Mouse (Mus musculus): ENCODE results near the gene Gm9821. TPM values are rescaled to one million over a fixed set of nuclear protein-coding genes. Genes with fewer than 3 reads are reported as not detected.
A peak's percentile ranks its signal among the peaks of the same experiment; 100 is the strongest.

Gm9821 gene
- total and polyA plus RNA-seq, 2 experiments from 2014 or later, result 0.11 to 0.14 TPM

DNA sequence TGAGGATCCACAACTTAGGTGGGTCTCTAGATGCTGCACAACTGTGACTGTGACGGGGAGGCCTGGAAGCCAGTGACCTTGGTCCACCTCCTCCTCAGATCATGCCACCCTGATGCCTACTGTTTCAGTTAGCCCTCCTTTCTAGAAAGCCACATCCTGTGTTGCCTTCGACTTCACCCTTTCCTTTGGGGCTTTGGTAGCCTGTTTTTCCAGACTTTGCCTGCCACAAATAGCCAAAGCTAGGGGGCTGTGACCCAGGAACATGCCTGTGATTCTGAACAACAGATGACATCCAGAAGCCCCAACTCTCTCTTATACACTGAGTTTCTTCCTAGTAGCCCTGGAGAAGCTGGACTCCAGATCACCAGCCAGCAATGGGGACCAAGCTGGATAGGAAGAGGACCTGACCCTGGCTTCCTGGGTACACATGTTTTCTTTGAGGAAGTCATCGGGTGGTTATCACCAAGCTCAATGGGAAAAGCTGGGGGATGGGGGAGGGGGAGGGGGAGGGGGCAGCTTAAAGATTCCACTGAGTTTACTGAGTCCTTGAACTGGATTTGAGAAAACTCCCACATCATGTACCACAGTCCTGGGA, 19.2 kb downstream of the Gm9821 start:
- no peak for TF ChIP-seq CTCF (IDR thresholded peaks at IDR 0.05)
- Histone ChIP-seq H3K9ac (replicated peaks; ENCODE audit: low read length, poor library complexity, severe bottlenecking) (no peak overlapping the region), H3K4me3 (ENCODE audit: low read depth, low read length) (no peak overlapping the region), H3K4me1 (ENCODE audit: insufficient read depth, low read length) (peaks cover 9% of the 10 kb centered on the region; the same call in 1 of the 2 replicates), H3K27ac (ENCODE audit: low read depth, low read length) (no peak overlapping the region), H3K4me2 (ENCODE audit: low read depth, low read length, poor library complexity, severe bottlenecking) (no peak overlapping the region), H3K27me3 (ENCODE audit: insufficient read depth, low read length) (no peaks in the 10 kb centered on the region), H3K9me3 (ENCODE audit: low read length) (no peaks in the 10 kb centered on the region), H3K36me3 (ENCODE audit: insufficient read depth, low read length) (no peaks in the 10 kb centered on the region)
- no peak for DNase-seq (ENCODE audit: low spot score)
- no peak for ATAC-seq (ENCODE audit: low FRiP score)
- WGBS, result 83% methylated on average over 3 of the region's 3 CpGs

DNA sequence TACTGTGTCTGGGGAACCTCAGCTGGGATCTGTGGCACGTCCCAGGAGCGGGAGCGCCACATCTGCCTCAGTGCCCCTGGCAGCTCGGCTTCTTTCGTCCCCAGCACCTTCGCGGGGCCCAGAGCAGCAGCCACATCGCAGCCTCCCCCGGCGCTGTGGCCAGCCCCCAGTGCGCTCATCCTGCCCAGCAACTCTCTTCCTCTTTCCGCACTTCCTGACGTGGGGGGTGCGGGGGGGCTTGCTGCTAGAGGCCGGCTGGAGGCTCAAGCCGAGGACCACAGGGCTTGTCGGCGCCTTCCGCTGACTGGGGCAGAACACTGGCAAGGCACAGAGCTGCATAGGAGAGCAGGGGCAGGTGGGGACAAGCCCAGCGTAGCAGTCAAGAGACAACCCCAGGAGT, 19.9 kb downstream of the Gm9821 start:
- peak overlapping the region; percentile 2; the same call in 1 of the 2 replicates for H3K4me3 ChIP-seq (ENCODE audit: low read depth, low read length)
- WGBS, result 26% methylated on average over 20 of the region's 20 CpGs
- no peak overlapping the region; the same call in 1 of the 2 replicates for H3K9ac ChIP-seq (replicated peaks; ENCODE audit: low read length, poor library complexity, severe bottlenecking)
- no peaks in the 10 kb centered on the region for H3K36me3 ChIP-seq (ENCODE audit: insufficient read depth, low read length)
- no peaks in the 10 kb centered on the region for H3K9me3 ChIP-seq (ENCODE audit: low read length)
- H3K27me3 ChIP-seq (ENCODE audit: insufficient read depth, low read length), result no peaks in the 10 kb centered on the region
- H3K27ac ChIP-seq (ENCODE audit: low read depth, low read length), result no peak overlapping the region
- TF ChIP-seq CTCF (IDR thresholded peaks at IDR 0.05), result no peak
- H3K4me2 ChIP-seq (ENCODE audit: low read depth, low read length, poor library complexity, severe bottlenecking), result 0 out of 2 replicates have a peak overlapping the region, but pooled peaks have one; percentile 18
- DNase-seq (ENCODE audit: low spot score) (no peak), ATAC-seq (ENCODE audit: low FRiP score) (no peak)
- H3K4me1 ChIP-seq (ENCODE audit: insufficient read depth, low read length), result peaks cover 9% of the 10 kb centered on the region; the same call in 1 of the 2 replicates

DNA sequence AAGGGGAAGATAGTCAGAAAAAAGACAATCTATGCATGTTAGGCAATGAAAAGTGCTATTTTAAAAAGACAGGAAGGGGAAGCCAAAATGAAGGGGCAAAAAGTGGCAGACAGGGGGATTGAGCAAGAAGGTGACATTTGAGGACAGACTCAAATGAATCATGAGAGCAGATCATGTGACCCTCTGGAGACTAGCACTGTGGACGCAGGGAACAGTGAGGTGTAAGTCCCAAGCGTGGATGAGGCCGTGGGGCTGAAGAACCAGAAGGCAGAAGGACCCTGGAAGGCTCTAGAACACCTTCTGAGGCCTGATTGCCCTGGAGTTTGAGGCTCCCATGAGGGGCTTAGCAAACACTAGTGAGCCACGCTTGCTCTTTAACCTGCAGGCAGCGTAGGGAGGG, 20.9 kb downstream of the Gm9821 start:
- H3K27me3 ChIP-seq (ENCODE audit: insufficient read depth, low read length), result no peaks in the 10 kb centered on the region
- no peak overlapping the region for H3K4me2 ChIP-seq (ENCODE audit: low read depth, low read length, poor library complexity, severe bottlenecking)
- H3K4me1 ChIP-seq (ENCODE audit: insufficient read depth, low read length), result peaks cover 13% of the 10 kb centered on the region; the same call in 1 of the 2 replicates
- DNase-seq (ENCODE audit: low spot score), result no peak
- WGBS, result 90% methylated on average over 5 of the region's 5 CpGs
- no peaks in the 10 kb centered on the region for H3K9me3 ChIP-seq (ENCODE audit: low read length)
- no peak overlapping the region for H3K4me3 ChIP-seq (ENCODE audit: low read depth, low read length)
- ATAC-seq (ENCODE audit: low FRiP score), result no peak
- no peak overlapping the region for H3K9ac ChIP-seq (replicated peaks; ENCODE audit: low read length, poor library complexity, severe bottlenecking)
- no peaks in the 10 kb centered on the region for H3K36me3 ChIP-seq (ENCODE audit: insufficient read depth, low read length)
- no peak overlapping the region for H3K27ac ChIP-seq (ENCODE audit: low read depth, low read length)
- no peak for TF ChIP-seq CTCF (IDR thresholded peaks at IDR 0.05)

DNA sequence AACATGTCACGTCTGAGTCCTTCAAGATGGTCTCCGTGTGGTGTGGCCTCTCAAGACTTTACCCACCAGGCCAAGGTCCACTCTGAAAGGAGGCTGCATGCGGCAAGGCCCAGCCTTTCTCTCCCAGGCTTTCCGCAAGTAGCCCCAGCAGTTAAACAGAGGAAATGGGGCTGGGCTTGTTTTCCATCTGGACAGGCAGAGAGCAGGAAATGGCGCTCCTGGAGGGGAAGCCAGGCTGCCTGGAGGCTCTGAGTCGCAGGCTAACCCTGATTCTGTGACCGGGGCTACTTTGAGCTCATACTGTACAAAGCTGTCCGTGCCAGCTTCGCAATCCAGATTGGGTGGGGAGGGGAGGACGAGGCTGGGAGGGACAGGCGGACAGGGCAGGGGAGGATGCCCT, 22.5 kb downstream of the Gm9821 start:
- no peak overlapping the region for H3K4me2 ChIP-seq (ENCODE audit: low read depth, low read length, poor library complexity, severe bottlenecking)
- no peak overlapping the region for H3K4me3 ChIP-seq (ENCODE audit: low read depth, low read length)
- H3K9ac ChIP-seq (replicated peaks; ENCODE audit: low read length, poor library complexity, severe bottlenecking), result no peak overlapping the region
- H3K4me1 ChIP-seq (ENCODE audit: insufficient read depth, low read length), result peaks cover 11% of the 10 kb centered on the region; the same call in 1 of the 2 replicates
- H3K9me3 ChIP-seq (ENCODE audit: low read length), result no peaks in the 10 kb centered on the region
- H3K27ac ChIP-seq (ENCODE audit: low read depth, low read length), result no peak overlapping the region
- ATAC-seq (ENCODE audit: low FRiP score) (no peak), DNase-seq (ENCODE audit: low spot score) (no peak)
- no peak for TF ChIP-seq CTCF (IDR thresholded peaks at IDR 0.05)
- no peaks in the 10 kb centered on the region for H3K27me3 ChIP-seq (ENCODE audit: insufficient read depth, low read length)
- H3K36me3 ChIP-seq (ENCODE audit: insufficient read depth, low read length), result no peaks in the 10 kb centered on the region
- WGBS, result 71% methylated on average over 11 of the region's 11 CpGs

DNA sequence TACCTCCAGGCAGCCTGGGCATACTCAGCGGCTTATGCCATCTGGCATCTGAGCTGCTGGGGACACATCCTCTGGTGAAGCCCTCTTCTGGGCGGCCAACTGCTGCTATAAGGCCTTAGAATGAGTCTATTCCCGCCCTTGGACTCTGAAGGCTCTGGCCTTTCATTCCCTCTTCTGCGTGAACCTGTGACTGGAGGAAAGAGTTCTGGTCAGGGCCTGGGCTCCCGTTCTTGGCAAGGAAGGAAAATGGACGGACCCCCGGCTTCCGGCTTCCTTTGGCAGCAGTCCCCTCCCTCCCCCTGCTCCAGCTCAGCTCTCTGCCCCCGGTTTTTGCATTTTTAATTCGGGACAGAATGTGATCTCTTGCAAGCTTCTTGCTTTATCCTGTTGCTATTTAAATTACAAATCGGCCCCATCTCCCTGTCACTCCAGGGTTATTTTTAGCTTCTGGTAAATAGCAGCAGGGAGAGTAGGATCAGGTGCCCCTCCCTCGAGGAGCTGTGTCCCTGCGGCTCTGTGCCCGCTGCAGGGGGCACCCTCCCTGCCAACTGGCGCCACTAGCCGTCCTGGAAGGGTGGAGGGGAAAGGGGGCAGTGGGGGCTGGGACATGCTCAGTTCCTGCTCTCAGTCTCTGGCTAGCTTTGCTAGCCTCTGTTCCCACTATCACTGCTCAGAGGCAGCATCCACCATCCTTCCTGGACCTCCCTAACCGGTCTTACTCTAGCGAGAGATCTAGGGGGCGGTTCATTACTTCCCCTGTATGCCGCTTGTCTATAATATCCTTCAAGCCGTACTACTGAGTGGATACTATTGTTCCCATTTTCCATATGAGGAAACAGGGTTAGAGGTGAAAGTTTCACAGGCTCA, 26.0 kb downstream of the Gm9821 start:
- peak; percentile 77 for DNase-seq (ENCODE audit: low spot score)
- H3K9me3 ChIP-seq (ENCODE audit: low read length), result no peaks in the 10 kb centered on the region
- H3K27ac ChIP-seq (ENCODE audit: low read depth, low read length), result peak overlapping the region; percentile 76
- ATAC-seq (ENCODE audit: low FRiP score), result peak; percentile 52
- TF ChIP-seq CTCF (IDR thresholded peaks at IDR 0.05), result no peak
- 11% methylated on average over 21 of the region's 21 CpGs for WGBS
- H3K4me2 ChIP-seq (ENCODE audit: low read depth, low read length, poor library complexity, severe bottlenecking), result peak overlapping the region; percentile 13; the same call in 1 of the 2 replicates
- peak overlapping the region; percentile 24; the same call in 1 of the 2 replicates for H3K9ac ChIP-seq (replicated peaks; ENCODE audit: low read length, poor library complexity, severe bottlenecking)
- H3K27me3 ChIP-seq (ENCODE audit: insufficient read depth, low read length), result peaks cover 9% of the 10 kb centered on the region
- no peaks in the 10 kb centered on the region for H3K36me3 ChIP-seq (ENCODE audit: insufficient read depth, low read length)
- H3K4me3 ChIP-seq (ENCODE audit: low read depth, low read length), result no peak overlapping the region
- H3K4me1 ChIP-seq (ENCODE audit: insufficient read depth, low read length), result peaks cover 11% of the 10 kb centered on the region; the same call in 1 of the 2 replicates

DNA sequence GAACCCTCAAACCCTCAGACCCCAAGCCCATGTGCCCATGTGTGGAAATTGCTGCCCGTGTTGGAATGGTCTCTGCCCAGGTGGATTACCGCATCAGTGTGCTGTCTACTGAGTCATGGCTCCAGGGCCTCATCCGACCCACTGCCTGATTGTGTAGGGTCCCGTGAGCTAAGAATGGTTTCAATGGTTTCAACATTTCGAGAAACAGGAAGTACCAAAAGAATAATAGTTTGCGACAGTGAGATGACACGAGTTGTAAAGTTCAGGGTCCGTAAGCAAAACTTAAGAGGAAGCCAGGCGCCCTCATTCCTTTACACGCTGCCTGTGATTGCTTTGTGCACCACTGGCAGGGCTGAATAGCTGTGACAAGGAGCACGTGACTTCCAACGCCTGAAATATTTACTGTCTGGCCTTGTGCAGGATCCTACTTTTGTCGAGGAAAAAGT, 26.6 kb downstream of the Gm9821 start:
- H3K4me2 ChIP-seq (ENCODE audit: low read depth, low read length, poor library complexity, severe bottlenecking), result no peak overlapping the region
- 46% methylated on average over 13 of the region's 13 CpGs for WGBS
- peaks cover 14% of the 10 kb centered on the region for H3K27me3 ChIP-seq (ENCODE audit: insufficient read depth, low read length)
- H3K9ac ChIP-seq (replicated peaks; ENCODE audit: low read length, poor library complexity, severe bottlenecking), result no peak overlapping the region
- TF ChIP-seq CTCF (IDR thresholded peaks at IDR 0.05), result no peak
- H3K36me3 ChIP-seq (ENCODE audit: insufficient read depth, low read length), result no peaks in the 10 kb centered on the region
- no peak overlapping the region for H3K4me3 ChIP-seq (ENCODE audit: low read depth, low read length)
- peaks cover 11% of the 10 kb centered on the region; the same call in 1 of the 2 replicates for H3K4me1 ChIP-seq (ENCODE audit: insufficient read depth, low read length)
- H3K27ac ChIP-seq (ENCODE audit: low read depth, low read length), result peak overlapping the region; percentile 76; the same call in 1 of the 2 replicates
- no peaks in the 10 kb centered on the region for H3K9me3 ChIP-seq (ENCODE audit: low read length)
- DNase-seq (ENCODE audit: low spot score) (no peak), ATAC-seq (ENCODE audit: low FRiP score) (no peak)

Measured in midbrain, postnatal 0 days (tissue).